Mouse (Mus musculus) brain, embryonic 14.5 days (tissue): ENCODE results near the gene Tmprss2.

Source experiments
- CTCF ChIP-seq: fragments of 200-500 bp; IDR thresholded peaks from 2 replicates; pipeline ENCODE4 v1.5.1; 2012; ENCODE audit warnings: inconsistent platforms, mild to moderate bottlenecking, moderate library complexity, borderline replicate concordance; ENCODE audit not compliant: insufficient read depth, insufficient read length; ENCODE audit errors: extremely low read depth
- POLR2A ChIP-seq: fragments of 200-500 bp; IDR thresholded peaks from 2 replicates; pipeline ENCODE4 v1.6.1; 2012; ENCODE audit warnings: mild to moderate bottlenecking, inconsistent platforms, borderline replicate concordance; ENCODE audit not compliant: poor library complexity, insufficient read depth, insufficient read length, severe bottlenecking; ENCODE audit errors: extremely low read depth

GRCm38 (mm10) chr16:97612009-97612408, 1.0 kb upstream of the Tmprss2 start:
- TF ChIP-seq CTCF (no peak), POLR2A (no peak)
